Mouse (Mus musculus) telencephalon, adult 2 months (tissue): ENCODE measurements around the gene Ceacam11.
"Not testable (repeated sequence)": the region's sequence is repeated elsewhere in the genome, so short reads cannot be mapped to it uniquely, and the experiment has no call there.

Experiments used
- DNase-seq: peaks from one replicate; pipeline ENCODE4 v3.0.0-alpha.2; 2011; ENCODE audit warnings: low read depth, low spot score

Ceacam11 gene

DNA sequence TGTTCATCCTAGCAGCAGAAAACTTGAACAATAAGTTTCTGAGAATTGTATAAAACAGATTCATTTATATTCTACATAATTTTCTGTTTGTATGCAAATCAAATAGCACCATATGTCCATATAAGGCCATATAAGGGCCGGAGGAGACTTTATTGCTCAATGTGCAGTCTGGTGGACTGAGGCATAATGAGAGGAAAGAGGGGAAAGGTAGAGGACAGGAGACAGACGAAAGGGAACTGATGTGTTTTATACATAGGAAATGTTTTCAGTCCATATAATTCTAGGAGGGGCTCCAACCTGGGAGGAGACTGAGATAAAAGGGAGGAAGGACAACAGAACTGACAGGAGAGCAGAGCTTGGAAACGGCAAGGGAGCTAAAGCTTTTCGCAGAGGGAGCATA lies at the start of gene Ceacam11:
TSS of gene Ceacam11 (plus strand) at position 301 of the 400 bp plus-strand sequence.
- DNase-seq, result no peak

DNA sequence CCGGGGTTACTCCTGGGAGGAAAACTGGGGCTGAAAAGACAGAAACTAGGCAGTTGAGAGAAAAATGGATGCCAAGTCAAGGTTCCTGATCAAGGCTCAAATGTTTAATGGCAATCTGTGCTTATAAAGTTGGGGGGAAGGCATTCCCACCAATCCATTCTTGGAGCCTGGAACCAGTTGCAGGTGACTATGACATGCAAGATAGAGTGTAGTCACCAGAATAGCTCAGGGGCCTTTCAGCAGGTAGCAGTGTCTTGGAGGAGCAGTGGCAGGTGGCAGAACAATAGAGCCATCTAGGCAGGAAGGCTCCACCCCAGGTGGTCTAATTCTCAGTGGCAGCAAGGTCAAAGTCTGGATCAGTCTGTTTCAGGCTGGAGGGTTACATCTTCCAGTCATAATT lies 29.2 kb downstream of the Ceacam11 start:
- DNase-seq, result not testable (repeated sequence)

DNA sequence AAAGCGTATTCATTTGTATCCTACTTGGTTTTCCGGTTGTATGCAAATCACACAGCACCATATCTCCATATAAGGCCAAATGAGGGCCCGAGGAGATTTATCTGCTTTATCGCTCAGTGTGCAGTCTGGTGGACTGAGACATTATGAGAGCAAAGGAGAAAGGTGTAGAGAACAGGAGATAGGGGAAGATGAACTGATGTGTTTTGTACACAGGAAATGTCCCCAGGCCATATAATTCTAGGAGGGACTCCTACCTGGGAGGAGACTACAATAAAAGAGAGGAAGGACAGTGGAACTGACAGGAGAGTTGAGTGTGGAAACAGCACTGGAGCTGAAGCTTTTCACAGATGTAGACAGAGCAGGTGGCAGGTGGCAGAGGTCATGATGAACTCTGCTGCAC lies 37.7 kb downstream of the Ceacam11 start, which contains the start of gene Ceacam13:
TSS of gene Ceacam13 (plus strand) at position 301 of the 400 bp plus-strand sequence.
- DNase-seq, result no peak
